Mouse (Mus musculus) CD4-positive helper T cell, adult 2 months (primary cell): ENCODE measurements at regions not wholly inside any gene's neighbourhood (a gene's known extent, or its start where the extent isn't known, plus 50 kb on each side); places are given as distances from the start of the nearest gene placed in this dataset.
"Not testable (repeated sequence)": the region's sequence is repeated elsewhere in the genome, so short reads cannot be mapped to it uniquely, and the experiment has no call there.

Experiments used
- DNase-seq: peaks from one replicate; pipeline ENCODE4 v3.0.0-alpha.2; 2012; ENCODE audit warnings: low read depth, missing footprints, low spot score

DNA sequence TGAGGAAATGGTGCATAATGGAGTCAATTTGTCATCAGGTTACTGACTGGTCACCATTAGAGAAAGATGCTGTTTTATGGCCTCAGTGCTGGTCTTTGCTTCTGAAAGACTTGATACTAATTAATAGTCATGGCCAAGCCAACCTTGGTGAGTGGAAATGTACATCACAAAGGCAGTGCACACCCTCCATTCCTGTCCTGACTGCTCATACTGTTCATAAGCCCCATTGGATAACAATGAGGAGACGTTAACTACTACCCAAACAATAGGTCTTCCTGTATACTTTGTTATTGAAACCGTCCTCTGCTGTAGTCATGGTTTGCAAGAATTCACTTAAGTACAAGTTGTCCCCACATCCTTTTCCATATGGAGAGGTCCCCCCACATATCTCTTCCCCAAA lies 605.8 kb upstream of the Slc35b3 start:
- DNase-seq, result no peak

GRCm38 (mm10) chr13:39537724-39538440 lies 577.2 kb upstream of the Slc35b3 start:
- no peak for DNase-seq

- DNase-seq, result no peak
Measured at GRCm38 (mm10) chr13:39526469-39526868, 565.8 kb upstream of the Slc35b3 start.

- no peak for DNase-seq
Measured at GRCm38 (mm10) chr13:39523856-39524301, 563.2 kb upstream of the Slc35b3 start.

- no peak for DNase-seq
Measured at GRCm38 (mm10) chr13:39523246-39523850, 562.7 kb upstream of the Slc35b3 start.

DNA sequence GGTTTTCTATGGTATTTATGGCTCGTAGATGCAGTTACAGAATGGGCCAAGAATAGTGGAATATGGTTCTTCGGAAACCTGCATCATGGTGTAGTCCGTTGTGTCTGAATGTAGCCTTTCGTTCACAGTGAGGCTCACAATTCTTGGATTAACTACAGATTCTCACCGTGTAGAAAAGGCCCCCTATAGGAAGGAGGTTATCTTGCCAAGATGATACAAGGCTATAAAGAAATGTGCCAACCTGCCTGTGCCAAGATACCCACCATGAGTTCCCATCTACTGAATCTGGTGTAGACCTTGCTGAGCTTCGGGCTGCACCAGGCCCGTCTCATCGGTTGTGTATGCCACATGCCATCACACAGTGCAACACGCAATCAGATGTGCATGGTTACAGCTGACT lies 560.2 kb upstream of the Slc35b3 start:
- DNase-seq, result no peak

- no peak for DNase-seq
Measured at GRCm38 (mm10) chr13:39516106-39516505, 555.4 kb upstream of the Slc35b3 start.

DNA sequence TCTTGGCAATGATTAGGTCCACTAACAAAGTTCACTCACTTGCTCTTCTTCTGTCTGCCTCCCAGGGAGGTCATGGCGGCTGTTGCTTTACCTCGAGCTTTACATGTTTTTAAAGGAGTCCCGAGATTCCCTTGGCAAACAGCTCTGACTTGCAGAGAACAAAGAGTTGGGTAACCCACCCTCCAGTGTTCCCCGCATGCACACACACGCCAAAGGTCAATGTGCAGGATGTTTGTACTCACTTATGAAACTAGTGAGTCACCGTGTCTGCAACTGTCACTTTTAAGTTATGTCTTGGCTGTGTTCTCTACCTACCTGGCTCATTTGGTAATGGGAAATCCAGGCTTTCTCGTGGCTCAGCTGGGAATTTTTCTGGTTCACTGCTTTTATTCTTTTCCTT lies 529.1 kb upstream of the Slc35b3 start:
- DNase-seq, result no peak

DNA sequence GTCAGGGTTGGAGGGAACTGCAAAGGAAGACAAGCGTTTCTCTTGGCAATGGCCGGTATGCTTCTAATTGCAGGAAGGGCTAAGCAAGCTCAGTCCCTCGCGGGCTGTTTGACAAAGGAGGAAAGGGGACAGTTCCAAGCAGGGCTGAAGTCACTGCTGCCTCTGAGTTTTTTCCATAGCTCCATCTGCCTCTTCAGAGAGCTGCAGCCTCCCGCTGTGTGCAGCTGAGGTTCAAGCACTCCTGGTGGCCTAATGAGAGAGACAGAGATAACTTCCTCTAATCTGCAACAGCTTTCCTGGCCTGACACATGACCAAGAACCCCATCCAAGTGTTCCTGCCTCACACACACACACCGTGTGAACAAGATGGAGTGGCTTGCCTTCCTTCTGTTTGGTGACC lies 511.9 kb upstream of the Slc35b3 start:
- DNase-seq, result no peak

DNA sequence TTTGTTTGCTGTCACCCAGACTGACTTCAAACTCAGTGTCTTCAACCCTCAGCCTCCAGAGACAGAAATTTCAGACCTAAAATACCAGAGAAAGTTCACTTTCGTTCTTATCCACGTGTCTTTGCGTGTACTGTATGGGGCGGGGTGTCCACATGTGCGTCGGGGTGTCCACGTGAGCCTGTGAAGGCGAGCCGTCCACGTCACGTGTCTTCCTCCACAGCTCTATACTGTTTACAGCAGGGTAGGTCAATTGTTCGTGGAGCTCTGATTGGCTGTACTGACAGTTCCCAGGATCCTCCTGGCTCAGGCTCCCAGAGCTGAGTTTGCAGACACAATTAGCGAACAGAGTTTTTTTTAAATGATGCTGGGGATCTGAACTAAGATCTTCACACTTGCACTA lies 481.1 kb upstream of the Slc35b3 start:
- DNase-seq, result no peak

DNA sequence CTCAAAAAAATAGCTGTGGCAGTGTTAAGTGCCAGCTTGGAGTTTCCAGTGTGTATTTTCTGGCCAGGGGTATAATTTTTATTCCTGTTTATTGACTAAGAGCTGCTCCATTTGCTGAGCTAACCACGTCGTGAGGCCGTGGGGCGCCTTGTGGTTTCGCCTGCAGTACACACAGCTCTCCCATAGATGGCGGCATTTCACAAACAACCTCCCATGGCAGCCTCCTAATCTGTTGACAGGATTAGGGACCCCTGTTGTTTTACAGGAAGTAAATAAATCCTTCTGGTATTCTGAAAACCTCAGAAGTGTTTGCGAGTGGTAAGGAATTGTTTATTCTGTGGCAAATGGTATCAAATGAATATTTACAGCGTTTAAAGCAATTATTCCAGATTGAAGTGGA lies 480.2 kb upstream of the Slc35b3 start:
- peak; percentile 4 for DNase-seq

GRCm38 (mm10) chr13:39440336-39440735 lies 479.7 kb upstream of the Slc35b3 start:
- no peak for DNase-seq

DNA sequence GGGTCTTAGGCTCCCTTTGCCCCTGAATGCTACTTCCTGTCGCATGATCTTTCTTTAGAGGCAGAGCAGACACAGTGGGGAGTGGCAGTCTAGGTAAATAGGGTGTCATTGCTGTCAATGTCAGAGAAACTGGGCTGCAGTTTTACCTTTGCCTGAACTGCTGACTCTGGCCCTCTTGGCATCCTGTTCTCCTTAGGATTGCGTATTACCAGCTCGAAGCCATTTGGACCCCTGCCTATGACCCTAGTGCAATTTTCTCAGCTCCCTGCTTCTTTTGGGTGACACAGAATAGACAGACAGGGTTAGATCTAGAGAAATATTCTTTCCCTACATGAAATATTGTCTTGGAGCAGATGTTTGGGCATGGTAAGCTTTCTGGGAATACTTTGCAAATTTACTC lies 467.3 kb upstream of the Slc35b3 start:
- DNase-seq, result no peak

GRCm38 (mm10) chr13:39425944-39426343 lies 465.3 kb upstream of the Slc35b3 start:
- no peak for DNase-seq

DNA sequence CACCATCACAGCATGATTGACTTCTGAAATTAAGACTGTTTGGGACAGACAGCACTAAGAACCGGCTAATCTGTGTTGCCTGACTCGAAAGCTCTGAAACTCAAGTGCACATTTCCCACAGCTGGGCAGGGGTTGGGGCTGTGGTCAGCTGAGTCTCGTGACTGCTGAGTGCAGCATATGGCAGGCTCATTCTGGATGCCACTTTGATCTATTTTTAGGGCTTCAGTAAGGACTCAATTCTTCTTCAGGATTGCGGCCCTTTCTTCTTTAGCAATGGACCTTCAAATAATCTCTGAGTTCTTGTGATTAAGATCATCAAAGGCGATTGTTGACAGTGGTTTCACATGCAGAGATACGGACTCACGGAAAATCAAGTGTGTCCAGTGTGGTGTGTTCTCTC lies 457.5 kb upstream of the Slc35b3 start:
- DNase-seq, result no peak

DNA sequence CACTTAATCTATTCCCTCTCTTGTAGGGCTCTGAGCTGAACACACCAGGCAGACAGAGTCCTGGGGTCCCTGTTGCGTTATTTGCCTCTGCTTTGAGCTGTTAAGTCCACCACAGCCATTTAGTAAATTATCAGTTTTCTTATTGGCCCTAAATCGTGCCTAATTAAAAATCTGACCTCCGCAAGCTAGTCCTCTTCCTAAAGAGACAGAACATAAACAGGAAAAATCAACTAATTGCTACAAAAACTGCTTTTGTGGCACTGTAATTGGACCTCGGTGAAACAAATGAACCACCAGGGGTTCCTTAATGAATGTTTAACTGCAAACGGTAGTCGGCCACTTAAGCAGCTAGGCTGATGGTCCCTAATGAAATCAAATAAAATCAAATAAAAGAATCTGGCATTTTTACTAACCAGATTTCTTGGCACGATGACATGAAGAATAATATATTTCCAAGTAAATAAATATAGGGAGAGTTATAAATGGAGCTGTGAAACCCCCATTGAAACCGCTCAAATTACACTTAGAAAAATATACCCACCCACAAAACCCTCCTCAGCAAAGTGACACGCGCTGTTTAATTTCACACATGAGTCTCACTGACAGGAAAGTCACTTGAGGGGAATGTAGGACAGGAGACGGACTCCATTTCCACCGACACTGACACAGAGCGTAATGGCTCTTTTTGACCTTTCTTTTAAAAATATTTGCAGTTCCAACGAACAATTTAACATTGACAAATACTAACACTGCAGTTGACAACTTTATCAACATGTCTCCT lies 451.0 kb upstream of the Slc35b3 start:
- no peak for DNase-seq

- DNase-seq, result no peak
Measured at GRCm38 (mm10) chr13:39392589-39392988, 431.9 kb upstream of the Slc35b3 start.

DNA sequence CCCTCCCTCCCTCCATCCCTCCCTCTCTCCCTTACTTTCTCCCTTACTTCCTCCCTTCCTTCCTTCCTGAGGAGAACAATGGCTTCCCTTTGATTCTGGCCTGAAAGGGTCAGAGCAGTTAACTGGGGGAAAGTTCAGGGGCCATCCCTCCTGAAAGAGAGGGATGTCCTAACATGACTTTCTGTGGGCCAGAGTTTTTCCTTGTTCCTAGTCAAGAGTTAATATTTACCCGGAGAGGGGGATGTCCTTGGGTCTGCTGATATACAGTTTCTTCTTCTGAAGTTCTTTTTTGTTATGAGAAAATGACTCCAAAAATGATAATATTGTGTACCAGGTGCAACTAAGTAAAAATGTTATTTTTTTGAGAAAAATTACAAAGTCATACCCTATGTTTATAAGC lies 431.5 kb upstream of the Slc35b3 start:
- DNase-seq, result not testable (repeated sequence)

GRCm38 (mm10) chr13:39376677-39377076 lies 416.0 kb upstream of the Slc35b3 start:
- no peak for DNase-seq

- DNase-seq, result no peak
Measured at GRCm38 (mm10) chr13:39376269-39376668, 415.6 kb upstream of the Slc35b3 start.

- no peak for DNase-seq
Measured at GRCm38 (mm10) chr13:39372565-39372964, 411.9 kb upstream of the Slc35b3 start.

DNA sequence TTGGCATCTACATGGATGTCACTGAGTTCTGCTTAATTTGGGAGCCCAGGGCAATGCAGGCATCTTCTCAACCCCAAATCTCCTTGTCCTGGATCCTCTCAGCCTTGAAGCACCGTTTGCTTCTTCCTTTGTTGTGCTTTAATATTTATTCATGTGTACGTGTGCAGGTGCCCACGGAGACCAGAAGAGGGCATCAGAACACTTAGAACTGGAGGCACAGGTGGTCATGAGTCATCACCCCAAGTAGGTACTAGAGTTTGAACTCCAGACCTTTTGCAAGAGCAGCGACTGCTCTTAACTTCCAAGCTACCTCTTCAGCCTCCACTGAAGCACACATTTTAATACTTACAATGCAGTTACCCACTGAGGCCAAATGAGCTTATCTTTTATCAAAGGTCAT lies 403.0 kb upstream of the Slc35b3 start:
- no peak for DNase-seq

DNA sequence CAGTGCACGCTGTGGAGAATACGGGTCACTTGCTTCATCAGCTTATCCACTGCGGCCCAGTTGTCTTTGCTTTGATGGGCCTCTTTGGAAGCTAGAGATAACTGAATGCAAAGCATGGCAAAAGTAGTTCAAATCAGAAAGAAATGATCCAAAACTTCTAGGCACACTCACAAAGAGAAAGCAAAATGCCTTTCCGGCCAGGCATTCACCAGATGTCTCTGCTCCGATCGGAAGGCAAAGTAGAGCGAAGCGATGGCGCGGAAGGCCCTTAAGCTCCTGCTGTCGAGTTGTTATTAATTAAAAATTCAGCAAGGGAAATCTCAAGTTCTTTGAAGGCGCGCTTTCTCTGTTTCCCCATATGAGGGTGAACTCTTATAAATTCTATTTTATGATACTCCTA lies 401.9 kb upstream of the Slc35b3 start:
- DNase-seq, result no peak
